Mouse (Mus musculus) macrophage (primary cell): ENCODE results near the gene Ppp1r7. TPM values are rescaled to one million over a fixed set of nuclear protein-coding genes. Genes with fewer than 3 reads are reported as not detected.

Source experiments
- H3K27ac ChIP-seq: fragments of 350-480 bp; formaldehyde crosslinking; 2 replicates; pipeline ENCODE4 v1.9.0; 2021
- H3K36me3 ChIP-seq: fragments of 350-480 bp; formaldehyde crosslinking; 2 replicates; pipeline ENCODE4 v1.9.0; 2021; ENCODE audit errors: inconsistent target
- H3K4me3 ChIP-seq: fragments of 350-480 bp; formaldehyde crosslinking; 2 replicates; pipeline ENCODE4 v1.9.0; 2021; ENCODE audit errors: inconsistent target
- H3K79me2 ChIP-seq: fragments of 350-480 bp; formaldehyde crosslinking; 2 replicates; pipeline ENCODE4 v1.9.0; 2021; ENCODE audit errors: inconsistent target
- WGBS: methylation state at CpG from one replicate; pipeline ENCODE4 v1.1.7; 2026; ENCODE audit warnings: inconsistent platforms; ENCODE audit not compliant: missing documents; 5-methylcytosine and 5-hydroxymethylcytosine counted together
- polyA plus RNA-seq: library from polyadenylated mRNA; stranded (reverse); fragments of 250-400 nt; gene quantifications from 3 replicates; pipeline ENCODE4 v1.2.4, GENCODE M21; 2018; ENCODE audit warnings: inconsistent platforms

Gene Ppp1r7
- polyA plus RNA-seq, 1 experiment from 2014 or later, result 20.8 TPM

DNA sequence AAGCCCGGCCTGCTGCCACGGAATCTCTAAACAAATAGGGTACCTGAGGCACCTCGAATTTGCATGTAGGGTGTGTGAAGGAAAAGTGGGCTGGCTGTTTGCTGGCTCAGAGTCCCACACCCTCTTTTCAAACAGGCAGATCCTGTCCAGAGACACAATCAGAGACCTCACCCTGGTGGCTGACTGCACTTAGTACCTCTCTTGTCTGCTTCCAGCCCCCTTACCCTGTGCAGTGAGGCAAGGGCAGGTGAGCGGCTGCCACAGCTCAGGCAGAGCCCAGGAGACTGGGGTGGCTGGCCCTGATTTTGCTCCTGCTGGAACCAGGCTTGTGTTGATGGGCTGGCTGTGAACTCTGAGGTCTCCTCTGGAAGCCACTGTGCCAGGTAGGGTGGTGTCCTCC, 31.0 kb downstream of the Ppp1r7 start, which contains the start of gene Ano7:
Ano7 (plus strand) TSS at position 266 of the 400 bp plus-strand sequence.
- H3K4me3 ChIP-seq, result no peak within 1 kb of the TSS
- WGBS, result 83% methylated on average over 4 of the region's 4 CpGs
- H3K27ac ChIP-seq, result no peak within 1 kb of the TSS
- H3K79me2 ChIP-seq, result no peaks in the 10 kb centered on the region
- H3K36me3 ChIP-seq, result no peaks in the 10 kb centered on the region

DNA sequence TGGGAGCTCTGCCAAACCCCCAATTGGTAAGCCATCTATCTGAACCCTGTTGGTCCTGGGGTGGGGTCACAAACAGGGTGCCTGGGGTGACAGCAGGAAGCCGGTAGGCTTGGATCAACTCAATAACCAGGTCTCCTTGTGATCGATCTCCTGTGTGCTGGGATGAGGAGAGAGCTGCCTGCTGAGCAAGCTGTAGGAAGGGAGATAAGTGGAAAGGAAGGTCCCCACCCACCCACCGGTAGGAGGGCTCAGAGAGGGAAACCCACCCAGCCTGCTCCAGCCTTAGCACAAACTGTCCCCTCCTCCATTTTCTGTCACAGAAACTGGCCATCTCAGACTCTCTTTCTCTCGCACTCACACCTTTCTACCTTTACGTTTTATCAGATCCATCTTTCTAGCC, 34.7 kb downstream of the Ppp1r7 start:
- Histone ChIP-seq H3K27ac (no peak overlapping the region), H3K4me3 (no peak overlapping the region), H3K36me3 (no peaks in the 10 kb centered on the region), H3K79me2 (no peaks in the 10 kb centered on the region)
- WGBS, result 68% methylated on average over 5 of the region's 5 CpGs

DNA sequence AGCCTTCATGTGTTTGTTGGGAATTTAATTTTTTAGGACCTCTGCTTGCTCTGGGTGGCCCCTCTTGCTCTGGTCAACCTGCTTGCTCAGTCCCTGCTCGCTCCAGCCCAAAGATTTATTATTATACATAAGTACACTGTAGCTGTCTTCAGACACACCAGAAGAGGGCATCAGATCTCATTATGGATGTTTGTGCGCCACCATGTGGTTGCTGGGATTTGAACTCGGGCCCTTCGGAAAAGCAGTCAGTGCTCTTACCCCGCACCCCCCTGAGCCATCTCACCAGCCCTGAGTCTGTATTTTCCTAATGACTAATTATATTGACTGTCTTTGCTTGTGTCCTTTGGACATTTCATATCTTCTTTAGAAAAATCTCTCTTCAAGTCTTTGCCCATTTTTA, 36.5 kb downstream of the Ppp1r7 start:
- H3K79me2 ChIP-seq, result no peaks in the 10 kb centered on the region
- no peak overlapping the region for H3K4me3 ChIP-seq
- WGBS, result 81% methylated on average over 5 of the region's 5 CpGs
- no peak overlapping the region for H3K27ac ChIP-seq
- H3K36me3 ChIP-seq, result no peaks in the 10 kb centered on the region

DNA sequence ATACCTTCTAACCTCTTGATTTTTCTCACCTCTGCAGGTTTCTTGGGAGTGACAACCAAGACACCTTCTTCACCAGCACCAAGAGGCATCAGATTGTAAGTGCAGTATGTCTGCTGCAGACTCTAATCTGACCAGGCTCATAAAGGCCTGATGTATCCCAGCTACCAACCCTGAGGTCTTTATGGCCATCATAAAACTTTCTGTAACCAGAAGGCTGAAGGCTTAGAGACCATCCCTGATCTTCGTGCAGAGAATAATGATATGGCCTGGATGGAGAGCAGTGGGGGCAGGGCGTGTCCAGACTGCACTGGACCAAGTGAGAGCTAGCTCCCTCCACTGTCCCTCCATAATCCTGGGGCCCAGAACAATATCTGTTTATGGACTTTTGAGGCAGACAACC, 44.5 kb downstream of the Ppp1r7 start:
- Histone ChIP-seq H3K27ac (no peak overlapping the region), H3K79me2 (no peaks in the 10 kb centered on the region), H3K36me3 (no peaks in the 10 kb centered on the region), H3K4me3 (no peak overlapping the region)
- WGBS, result 63% methylated on average over 2 of the region's 2 CpGs

DNA sequence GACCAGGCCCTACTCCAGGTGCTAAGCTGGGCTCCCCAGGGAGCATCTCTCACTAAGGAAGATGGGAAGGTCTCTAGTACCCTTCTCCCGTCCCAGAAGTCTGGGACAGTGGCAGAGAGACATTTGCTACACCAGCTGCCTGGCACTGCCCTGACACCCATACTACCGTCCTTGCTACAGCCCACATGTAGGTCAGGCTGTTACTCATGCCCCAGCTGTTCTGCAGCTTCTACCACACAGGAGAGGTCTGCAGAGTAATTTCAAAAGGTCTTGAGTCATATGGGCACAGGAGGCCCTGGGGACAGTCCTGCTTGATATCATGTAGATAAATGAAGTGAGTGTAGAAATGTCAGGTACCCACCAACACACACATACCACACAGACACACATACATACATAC, 46.3 kb downstream of the Ppp1r7 start:
- H3K36me3 ChIP-seq, result no peaks in the 10 kb centered on the region
- 91% methylated on average over 2 of the region's 2 CpGs for WGBS
- no peaks in the 10 kb centered on the region for H3K79me2 ChIP-seq
- H3K4me3 ChIP-seq, result no peak overlapping the region
- no peak overlapping the region for H3K27ac ChIP-seq

DNA sequence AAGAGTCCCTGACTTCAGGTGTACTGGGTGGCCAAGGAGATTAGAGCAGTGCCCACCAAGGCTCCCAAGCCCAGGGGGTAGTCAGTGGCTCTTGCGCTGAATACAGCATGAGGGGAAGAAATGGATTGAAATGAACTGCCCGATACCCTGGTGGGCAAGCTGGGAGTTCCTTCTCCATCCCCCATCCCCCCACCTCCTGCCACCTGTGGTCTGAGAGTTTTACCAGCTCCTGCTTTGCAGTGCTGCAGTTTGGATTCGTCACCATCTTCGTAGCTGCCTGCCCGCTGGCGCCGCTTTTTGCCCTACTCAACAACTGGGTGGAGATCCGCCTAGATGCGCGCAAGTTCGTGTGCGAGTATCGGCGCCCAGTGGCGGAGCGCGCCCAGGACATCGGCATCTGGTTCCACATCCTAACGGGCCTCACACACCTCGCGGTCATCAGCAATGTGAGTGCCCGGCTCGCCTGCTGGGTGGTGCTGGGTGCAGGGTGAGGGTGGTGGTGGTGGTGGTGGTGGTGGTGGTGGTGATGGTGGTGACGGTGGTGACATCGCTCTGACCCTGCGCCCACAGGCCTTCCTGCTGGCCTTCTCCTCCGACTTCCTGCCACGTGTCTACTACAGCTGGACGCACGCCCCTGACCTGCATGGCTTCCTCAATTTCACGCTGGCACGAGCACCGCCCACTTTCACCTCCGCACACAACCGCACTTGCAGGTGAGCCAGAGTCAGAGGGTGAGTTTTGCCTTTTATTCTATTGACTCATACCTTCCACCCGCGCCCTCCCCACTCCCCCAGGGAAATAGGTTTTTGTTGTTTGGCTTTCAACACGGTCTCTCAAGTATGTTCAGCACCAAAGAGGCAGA, 58.8 kb downstream of the Ppp1r7 start:
- WGBS, result 16% methylated on average over 37 of the region's 38 CpGs
- H3K79me2 ChIP-seq, result no peaks in the 10 kb centered on the region
- peaks cover 1% of the 10 kb centered on the region; the same call in 1 of the 2 replicates for H3K36me3 ChIP-seq
- no peak overlapping the region for H3K27ac ChIP-seq
- peak overlapping the region; percentile 30 for H3K4me3 ChIP-seq

DNA sequence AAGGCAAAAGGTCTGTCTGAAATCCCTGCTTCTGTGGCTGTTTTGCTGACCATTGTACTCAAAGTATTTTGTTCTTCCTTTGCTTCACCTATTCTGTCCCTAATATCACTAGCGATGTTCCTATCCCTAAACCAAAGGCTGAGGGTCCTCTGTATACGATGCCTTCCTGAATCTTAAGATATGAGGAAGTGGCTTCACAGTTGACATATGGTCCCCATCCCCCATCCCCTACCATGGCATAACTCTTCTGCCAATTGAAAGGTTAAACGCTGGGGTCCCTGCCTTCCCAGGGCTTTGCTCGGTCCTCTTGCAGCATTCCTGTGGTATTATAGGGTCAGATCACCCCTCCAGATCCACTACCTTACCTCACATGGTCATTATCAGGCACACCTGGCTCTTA, 60.7 kb downstream of the Ppp1r7 start:
- Histone ChIP-seq H3K4me3 (no peak overlapping the region), H3K36me3 (peaks cover 21% of the 10 kb centered on the region), H3K27ac (no peak overlapping the region), H3K79me2 (no peaks in the 10 kb centered on the region)
- WGBS, result 65% methylated on average over 4 of the region's 4 CpGs

Other genes starting within 250 kb of the Ppp1r7 start
- gene Kif1a, start 240.9 kb upstream of the Ppp1r7 start, polyA plus RNA-seq, result 0.25 to 2.8 TPM (median 0.27 TPM) in 3 replicates
- not detected in 3 replicates for gene Agxt, start 207.6 kb upstream of the Ppp1r7 start, polyA plus RNA-seq
- gene 2310007B03Rik, start 181.9 kb upstream of the Ppp1r7 start, polyA plus RNA-seq, result not detected in 3 replicates
- not detected in 3 replicates for gene Crocc2, start 174.1 kb upstream of the Ppp1r7 start, polyA plus RNA-seq
- gene Sned1, start 107.0 kb upstream of the Ppp1r7 start, polyA plus RNA-seq, result 0.04 TPM in 2 of 3 replicates, not detected in the other
- gene Mterf4, start 36.9 kb upstream of the Ppp1r7 start, polyA plus RNA-seq, result 9.7 to 12.9 TPM (median 12.8 TPM) in 3 replicates
- 0.56 to 2.4 TPM (median 0.61 TPM) in 3 replicates for gene Pask, start 628 bp downstream of the Ppp1r7 start, polyA plus RNA-seq
- 0.28 TPM in 1 of 3 replicates, not detected in the others for gene Ano7, start 31.1 kb downstream of the Ppp1r7 start, polyA plus RNA-seq
- 89.3 to 145 TPM (median 94.5 TPM) in 3 replicates for gene Hdlbp, start 136.0 kb downstream of the Ppp1r7 start, polyA plus RNA-seq
- 0.95 to 4.0 TPM (median 1.7 TPM) in 3 replicates for gene Farp2, start 169.2 kb downstream of the Ppp1r7 start, polyA plus RNA-seq